Mouse (Mus musculus) neutrophil, adult 83 days (primary cell): ENCODE data around the gene Gpr4. TPM values are rescaled to one million over a fixed set of nuclear protein-coding genes. Genes with fewer than 3 reads are reported as not detected.

Source experiments
- total RNA-seq, 2 experiments: library from RNA; stranded (reverse); gene quantifications; one replicate each; pipeline ENCODE4 v1.2.4; 2023

Gene Gpr4
- not detected for total RNA-seq

DNA sequence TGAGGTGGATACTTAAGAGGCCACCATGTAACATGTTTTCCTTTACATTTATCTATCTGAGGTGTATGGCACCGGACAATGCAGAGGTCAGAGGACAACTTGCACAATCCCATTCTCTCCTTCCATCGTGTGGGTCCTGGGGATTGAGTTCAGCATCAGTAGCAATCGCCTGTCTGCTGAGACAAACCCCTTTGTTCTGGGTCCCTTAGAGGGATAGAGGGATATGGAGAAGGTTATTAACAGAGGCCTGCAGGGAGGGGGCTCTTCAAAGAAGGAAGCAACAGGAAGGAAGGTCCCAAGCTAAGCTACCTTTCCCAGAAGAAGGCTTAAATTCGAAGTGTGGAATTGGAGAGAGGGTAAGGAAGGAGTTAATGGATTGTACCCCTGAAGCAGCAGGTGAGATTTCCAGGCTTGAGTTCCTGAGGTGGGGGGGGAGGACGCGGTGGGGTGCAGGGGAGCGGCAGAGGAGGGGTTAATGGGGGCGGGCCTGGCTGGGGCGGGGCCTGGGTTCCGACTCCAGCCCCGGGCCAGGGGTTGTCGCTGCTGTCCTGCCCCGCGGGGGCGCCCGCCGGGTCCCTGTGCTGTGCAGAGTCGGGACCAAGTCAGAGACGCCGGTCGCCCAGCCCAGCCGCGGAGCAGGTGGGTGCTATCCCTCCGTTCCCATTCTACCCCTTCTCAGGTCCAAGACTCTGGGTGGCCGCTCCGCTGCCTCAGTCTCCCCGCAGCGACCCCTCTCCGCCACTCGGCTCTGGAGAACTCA lies at the start of gene Gpr4:
TSS of gene Gpr4 (plus strand) at position 543 of the 760 bp plus-strand sequence.

DNA sequence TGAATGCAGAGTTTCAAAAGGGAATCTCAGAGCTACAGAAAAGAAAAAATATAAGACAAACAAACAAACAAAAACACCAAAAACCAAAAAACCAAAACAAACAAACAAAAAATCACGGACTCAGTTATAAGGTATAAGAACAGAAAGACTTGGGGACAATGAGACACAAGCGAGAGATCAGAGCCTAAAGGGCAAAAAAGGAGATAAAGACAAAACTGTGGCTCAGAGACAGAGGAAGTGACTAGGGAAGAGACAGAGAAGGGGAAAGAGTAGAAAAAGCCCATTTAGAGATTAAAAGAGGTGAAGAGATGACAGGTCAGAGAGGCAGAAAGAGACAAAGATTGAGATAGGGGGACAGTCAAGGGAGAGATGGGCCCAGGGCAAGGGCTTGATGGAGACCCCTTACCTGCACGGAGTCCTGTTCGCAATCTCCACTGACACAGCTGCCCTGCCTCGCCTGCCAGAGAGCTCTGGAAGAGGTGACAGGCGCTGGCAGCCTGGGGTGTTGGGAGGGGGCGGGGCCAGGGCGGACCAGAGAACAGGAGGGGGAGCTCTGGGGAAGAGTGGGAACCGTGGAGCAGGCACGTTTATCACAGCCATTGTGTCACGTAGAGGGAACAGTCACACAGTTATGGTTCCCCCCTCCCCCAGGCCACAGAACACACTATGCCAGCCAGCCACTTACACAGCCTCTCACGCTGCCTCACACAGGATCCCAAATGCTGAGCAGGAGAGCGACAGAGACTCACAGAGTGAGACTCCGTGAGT lies 46.5 kb upstream of the Gpr4 start, which contains the start of gene Gipr:
TSS of gene Gipr (minus strand) at position 472 of the 768 bp plus-strand sequence.

GRCm38 (mm10) chr7:19175708-19176515 lies 36.4 kb upstream of the Gpr4 start, which contains the start of gene Eml2:
Gene Eml2, plus strand, starts transcription at chr7:19176421.

GRCm38 (mm10) chr7:19227883-19228792 lies 15.8 kb downstream of the Gpr4 start, which contains the start of gene Opa3:
Gene Opa3, plus strand, starts transcription at chr7:19228334.

GRCm38 (mm10) chr7:19271238-19272172 lies 59.2 kb downstream of the Gpr4 start, which contains the start of gene Vasp:
Gene Vasp, minus strand, starts transcription at chr7:19271817.

Other genes with a start within 250 kb of the Gpr4 start
- not detected for gene Nanos2, start 225.1 kb upstream of the Gpr4 start, total RNA-seq
- gene Mypop, start 221.3 kb upstream of the Gpr4 start, total RNA-seq: under 1 TPM; 0.24 to 0.35 TPM
- 10 to 100 TPM; 15.4 to 18.3 TPM for gene Irf2bp1, start 208.5 kb upstream of the Gpr4 start, total RNA-seq
- not detected for gene Foxa3, start 189.0 kb upstream of the Gpr4 start, total RNA-seq
- 10 to 100 TPM; 55.4 to 60.6 TPM for gene Sympk, start 188.2 kb upstream of the Gpr4 start, total RNA-seq
- not detected for gene Rsph6a, start 157.8 kb upstream of the Gpr4 start, total RNA-seq
- gene Dmwd, start 136.3 kb upstream of the Gpr4 start, total RNA-seq: 10 to 100 TPM; 13.9 to 23.0 TPM
- 1 to 10 TPM; 4.6 to 7.9 TPM for gene Dmpk, start 128.7 kb upstream of the Gpr4 start, total RNA-seq
- 1 to 10 TPM in 1 of 2 experiments, under 1 TPM in 1; 0.35 to 1.1 TPM for gene Six5, start 117.9 kb upstream of the Gpr4 start, total RNA-seq
- gene Gm4969, start 94.2 kb upstream of the Gpr4 start, total RNA-seq: not detected
- gene Fbxo46, start 92.7 kb upstream of the Gpr4 start, total RNA-seq: 10 to 100 TPM; 16.2 to 16.6 TPM
- gene Qpctl, start 63.2 kb upstream of the Gpr4 start, total RNA-seq: 10 to 100 TPM; 10.4 to 10.8 TPM
- gene Snrpd2, start 62.8 kb upstream of the Gpr4 start, total RNA-seq: 10 to 100 TPM; 44.8 to 49.2 TPM
- gene Gipr, start 46.4 kb upstream of the Gpr4 start, total RNA-seq: not detected
- 10 to 100 TPM; 59.9 to 73.3 TPM for gene Eml2, start 36.1 kb upstream of the Gpr4 start, total RNA-seq
- 10 to 100 TPM; 22.5 to 24.0 TPM for gene Opa3, start 15.8 kb downstream of the Gpr4 start, total RNA-seq
- 100 to 1,000 TPM; 586 to 605 TPM for gene Vasp, start 59.3 kb downstream of the Gpr4 start, total RNA-seq
- 1 to 10 TPM in 1 of 2 experiments, not detected in 1; 2.1 TPM for gene Ppm1n, start 67.5 kb downstream of the Gpr4 start, total RNA-seq
- gene Rtn2, start 70.1 kb downstream of the Gpr4 start, total RNA-seq: not detected
- 1,000 to 10,000 TPM; 1,994 to 3,359 TPM for gene Fosb, start 97.5 kb downstream of the Gpr4 start, total RNA-seq
- 10 to 100 TPM; 16.8 to 19.7 TPM for gene Ercc1, start 132.2 kb downstream of the Gpr4 start, total RNA-seq
- 1 to 10 TPM; 5.5 to 5.8 TPM for gene Cd3eap, start 146.9 kb downstream of the Gpr4 start, total RNA-seq
- gene Ppp1r13l, start 147.2 kb downstream of the Gpr4 start, total RNA-seq: 1 to 10 TPM; 2.9 to 5.6 TPM
- 10 to 100 TPM; 13.2 to 23.6 TPM for gene Ercc2, start 169.5 kb downstream of the Gpr4 start, total RNA-seq
- not detected for gene Klc3, start 191.6 kb downstream of the Gpr4 start, total RNA-seq
- gene Ckm, start 192.2 kb downstream of the Gpr4 start, total RNA-seq: 1 to 10 TPM; 3.4 to 4.7 TPM
- gene Mark4, start 246.3 kb downstream of the Gpr4 start, total RNA-seq: 10 to 100 TPM; 26.4 to 28.6 TPM